Mouse (Mus musculus): ENCODE results near the gene Dnmt3a. TPM values are rescaled to one million over a fixed set of nuclear protein-coding genes. Genes with fewer than 3 reads are reported as not detected.

Gene Dnmt3a
- total RNA-seq, 2 experiments from 2014 or later: 75.4 to 79.8 TPM

DNA sequence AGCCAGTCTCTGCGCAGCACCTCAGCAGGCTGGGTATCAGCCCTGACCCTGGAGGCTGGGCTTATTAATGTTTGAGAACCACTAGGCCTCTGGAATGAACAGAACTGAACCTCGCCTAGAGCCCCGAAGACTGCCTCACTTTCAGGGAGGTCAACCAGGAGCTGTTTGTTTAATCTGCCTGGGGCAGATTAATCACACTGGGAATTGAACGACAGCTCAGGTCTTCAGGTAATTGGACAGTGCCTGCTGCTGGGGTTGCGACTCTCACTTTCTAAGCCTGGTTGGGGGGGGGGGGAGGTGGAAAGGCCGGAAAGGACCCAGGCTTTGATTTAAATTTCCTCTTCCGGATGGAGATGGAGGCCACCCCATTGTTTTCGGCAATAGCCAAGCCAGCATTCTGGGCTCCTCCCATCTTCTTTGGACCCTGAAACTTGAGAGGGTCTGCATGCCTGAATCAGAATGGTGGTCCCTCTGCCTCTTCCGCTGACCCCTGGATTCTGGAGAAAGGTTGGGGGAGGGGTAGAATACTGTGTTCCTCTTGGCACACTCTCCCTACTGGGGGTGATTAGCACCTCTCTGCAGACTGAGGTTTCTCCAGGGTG lies 79.2 kb downstream of the Dnmt3a start:
- DNase-seq: no peak

DNA sequence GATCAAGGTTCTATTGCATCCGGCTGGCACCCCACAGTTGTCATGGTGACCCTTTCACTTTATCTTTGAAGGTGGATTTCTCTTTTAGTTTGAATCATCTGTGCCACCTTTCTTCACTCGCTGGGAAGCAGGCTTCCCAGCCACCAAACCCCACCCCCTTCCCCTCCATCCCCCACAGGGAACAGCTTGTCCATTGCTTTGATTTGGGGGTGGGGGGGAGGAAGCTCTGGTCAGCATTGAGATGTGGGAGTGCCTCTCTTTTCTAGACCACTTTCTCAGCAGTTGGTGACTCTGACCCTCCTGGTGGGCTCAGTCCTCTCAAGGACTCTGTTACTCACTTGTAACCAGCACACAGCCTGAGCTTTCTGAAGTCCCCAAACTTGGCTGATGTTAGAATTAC lies 80.8 kb downstream of the Dnmt3a start:
- no peak for DNase-seq

DNA sequence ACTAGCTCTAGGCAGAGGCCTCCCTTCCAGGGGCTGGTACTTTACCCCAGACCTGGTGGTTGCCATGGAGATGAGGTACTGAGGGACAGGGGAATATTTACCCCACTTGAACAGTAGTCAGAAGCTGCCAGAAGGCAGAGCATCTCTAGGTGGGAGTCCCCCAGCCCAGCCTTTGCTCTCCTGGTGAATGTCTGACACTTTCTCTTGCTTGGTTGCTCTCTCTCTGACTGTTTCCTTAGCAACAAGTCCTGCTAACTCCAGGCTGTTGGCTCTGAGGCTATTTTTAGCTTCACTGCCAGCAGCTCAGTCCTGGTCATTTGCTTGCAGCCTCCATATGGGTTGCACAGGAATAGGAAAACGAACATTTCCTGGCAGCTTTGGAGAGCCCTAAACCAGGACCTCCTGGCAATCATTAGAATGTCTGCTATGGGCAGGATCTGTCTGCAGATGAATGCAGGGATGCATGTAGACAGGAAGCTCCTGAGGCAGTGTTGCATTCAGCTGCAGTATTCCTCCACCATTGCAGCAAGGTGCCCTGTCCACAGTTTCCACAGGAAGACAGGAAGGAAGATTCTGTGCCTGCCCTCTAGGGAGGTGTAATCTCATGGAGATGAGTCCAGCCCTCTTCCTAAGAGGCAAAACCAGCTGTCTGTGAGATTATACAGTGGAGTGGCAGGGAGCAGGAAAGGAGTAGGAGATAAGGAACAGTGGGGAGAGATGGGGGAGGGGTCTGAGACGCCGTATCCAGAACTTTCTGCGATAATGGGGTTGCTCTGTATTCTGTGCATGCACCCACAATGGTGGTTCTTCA lies 81.9 kb downstream of the Dnmt3a start:
- DNase-seq: peak; percentile 54 to 63

GRCm38 (mm10) chr12:3889875-3890635 lies 84.2 kb downstream of the Dnmt3a start:
- no peak for DNase-seq

DNA sequence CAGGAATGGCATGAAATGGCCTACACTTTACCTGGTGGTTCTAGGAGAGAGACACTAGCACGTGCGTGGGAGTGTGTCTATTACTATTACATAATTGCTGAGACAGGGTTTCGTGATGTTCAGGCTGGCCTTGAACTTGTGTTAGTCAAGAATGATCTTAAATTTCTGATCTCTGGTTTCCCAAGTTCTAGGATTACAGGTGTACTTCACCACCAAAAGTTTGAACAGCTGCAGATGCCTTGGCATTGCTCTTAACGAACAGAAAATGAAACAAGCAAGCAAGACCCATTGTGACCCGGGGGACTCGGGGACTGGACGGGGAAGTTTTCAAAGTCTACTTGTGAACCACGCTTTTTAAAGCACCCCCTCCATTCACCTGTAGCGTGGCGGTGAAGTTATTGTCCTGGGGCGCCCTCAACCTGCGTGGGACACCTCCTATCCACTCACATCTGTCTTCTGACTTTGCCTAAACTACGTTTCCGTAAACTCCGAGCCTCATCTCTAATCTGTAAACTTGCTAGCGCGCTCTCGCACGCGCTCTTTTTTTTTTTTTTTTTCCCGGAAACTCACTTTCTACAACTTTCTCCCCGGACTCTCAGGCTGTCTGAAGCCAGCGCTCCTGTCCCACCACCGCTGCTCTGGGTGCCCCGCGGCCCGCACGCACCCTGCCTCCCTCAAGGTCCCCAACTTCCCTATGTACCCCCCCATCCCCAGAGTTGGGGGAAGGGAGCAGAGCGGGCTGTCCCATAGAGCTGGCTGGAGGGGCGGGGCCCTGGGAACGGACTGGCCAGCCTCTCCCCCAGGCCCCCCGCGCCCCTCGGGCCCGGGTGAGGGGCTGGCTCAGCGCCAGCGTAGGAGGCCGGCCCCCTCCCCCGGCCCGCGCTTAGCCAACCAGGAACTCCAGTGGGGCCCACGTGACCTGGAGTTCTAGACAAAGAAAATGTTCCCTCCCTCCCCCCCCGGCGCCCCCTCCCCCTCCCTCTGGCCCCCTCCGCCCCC lies 85.2 kb downstream of the Dnmt3a start:
- no peak for DNase-seq

DNA sequence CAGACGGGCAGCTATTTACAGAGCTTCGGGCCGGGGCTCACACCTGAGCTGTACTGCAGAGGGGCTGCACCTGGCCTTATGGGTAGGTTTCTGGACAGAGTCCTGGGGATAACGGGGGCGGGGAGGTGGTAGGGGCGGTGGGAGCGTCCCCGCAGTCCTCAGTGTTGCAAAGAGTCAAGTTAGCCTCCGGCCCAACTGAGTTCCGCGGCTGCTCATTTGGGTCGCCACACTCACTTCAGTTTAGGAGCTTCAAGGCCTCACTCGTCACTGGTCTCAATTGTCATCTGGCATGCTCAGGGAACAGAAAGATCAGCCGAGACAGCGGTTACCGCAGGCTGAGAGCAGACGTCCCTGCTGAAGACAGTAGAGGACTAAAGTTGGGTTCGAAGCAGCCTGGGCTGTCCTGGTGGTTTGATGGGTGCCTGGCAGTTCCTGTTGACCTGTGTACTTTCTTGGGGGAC lies 86.0 kb downstream of the Dnmt3a start:
- no peak for DNase-seq

- DNase-seq: no peak
These were observed 86.6 kb downstream of the Dnmt3a start for GRCm38 (mm10) chr12:3892240-3893059.

DNA sequence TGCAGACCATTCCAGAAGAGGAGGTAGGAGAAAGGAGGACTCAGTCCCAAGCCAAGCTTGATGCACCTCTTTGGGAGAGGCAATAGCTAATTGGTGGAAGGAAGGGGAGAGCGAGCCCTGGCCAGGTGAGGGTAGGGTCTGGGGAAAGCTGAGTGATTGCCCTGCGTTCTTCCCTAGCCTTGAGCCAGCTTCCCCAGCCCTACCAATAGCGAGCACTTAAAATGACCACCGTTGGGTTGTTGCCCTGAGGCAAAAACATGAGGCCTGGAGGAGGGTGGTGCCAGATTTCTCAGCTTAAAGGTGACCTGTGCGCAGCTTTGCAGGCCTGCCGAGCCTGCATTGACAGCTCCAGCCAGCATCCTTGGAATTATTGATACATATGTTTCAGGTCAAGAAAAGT lies 87.5 kb downstream of the Dnmt3a start:
- DNase-seq: no peak

GRCm38 (mm10) chr12:3894525-3894924 lies 88.7 kb downstream of the Dnmt3a start:
- DNase-seq: no peak

DNA sequence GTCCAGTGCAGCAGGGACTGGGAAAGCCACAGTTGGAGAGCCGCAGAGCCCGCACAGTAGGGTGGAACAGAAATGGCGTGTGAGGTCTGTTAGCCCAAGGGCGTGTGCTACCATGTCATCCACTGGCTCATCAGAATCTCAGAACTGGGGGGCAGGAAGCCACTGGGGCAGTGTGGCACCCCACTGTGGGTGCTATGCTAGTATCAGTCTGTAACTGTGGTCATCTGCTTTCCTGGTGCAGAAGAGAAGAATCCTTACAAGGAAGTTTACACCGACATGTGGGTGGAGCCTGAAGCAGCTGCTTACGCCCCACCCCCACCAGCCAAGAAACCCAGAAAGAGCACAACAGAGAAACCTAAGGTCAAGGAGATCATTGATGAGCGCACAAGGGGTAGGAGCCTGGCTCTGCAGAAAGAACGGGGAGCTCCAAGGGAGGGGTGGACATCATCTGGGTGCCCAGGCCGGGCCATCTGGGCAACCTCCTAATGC lies 91.3 kb downstream of the Dnmt3a start:
- DNase-seq: no peak

DNA sequence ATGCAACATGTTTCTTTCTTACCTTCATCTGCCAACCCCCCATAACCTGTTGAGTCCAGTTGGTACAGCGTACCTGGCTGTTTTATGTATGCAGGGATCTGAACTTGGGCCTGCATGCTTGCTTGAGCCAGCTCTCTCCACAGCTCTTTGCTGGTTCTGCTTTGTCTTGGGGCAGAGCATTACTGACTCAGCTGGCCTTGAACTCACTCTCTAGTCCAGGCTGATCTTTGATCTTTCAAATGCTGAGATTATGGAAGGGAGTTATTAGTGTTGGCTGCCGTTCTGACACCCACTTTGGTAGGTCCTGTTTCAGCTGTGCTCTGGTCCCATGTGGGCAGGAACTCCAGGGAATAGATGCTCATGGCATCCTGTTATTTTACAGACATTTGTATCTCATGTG lies 93.0 kb downstream of the Dnmt3a start:
- DNase-seq: no peak

DNA sequence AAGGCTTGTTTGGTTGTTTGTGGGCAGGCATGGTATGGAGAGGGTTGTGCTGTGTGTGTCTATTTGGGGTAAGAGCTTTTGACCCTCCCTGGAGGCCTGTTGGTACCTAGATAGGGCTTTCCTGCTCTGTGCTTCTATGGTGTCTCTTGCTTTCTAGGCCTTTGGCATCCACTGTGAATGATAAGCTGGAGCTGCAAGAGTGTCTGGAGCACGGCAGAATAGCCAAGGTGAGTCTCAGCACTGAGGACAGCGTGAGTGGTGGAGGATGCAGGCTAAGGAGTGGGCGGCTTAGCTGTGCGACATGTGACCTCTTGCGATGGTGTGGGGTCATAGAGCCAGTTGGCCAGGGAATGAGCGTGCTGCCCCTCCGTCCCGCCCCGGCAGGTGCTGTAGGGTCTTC lies 99.6 kb downstream of the Dnmt3a start:
- no peak for DNase-seq

- no peak for DNase-seq
These were observed 100.5 kb downstream of the Dnmt3a start for GRCm38 (mm10) chr12:3906308-3906707.

GRCm38 (mm10) chr12:3907008-3907407 lies 101.2 kb downstream of the Dnmt3a start:
- no peak for DNase-seq

DNA sequence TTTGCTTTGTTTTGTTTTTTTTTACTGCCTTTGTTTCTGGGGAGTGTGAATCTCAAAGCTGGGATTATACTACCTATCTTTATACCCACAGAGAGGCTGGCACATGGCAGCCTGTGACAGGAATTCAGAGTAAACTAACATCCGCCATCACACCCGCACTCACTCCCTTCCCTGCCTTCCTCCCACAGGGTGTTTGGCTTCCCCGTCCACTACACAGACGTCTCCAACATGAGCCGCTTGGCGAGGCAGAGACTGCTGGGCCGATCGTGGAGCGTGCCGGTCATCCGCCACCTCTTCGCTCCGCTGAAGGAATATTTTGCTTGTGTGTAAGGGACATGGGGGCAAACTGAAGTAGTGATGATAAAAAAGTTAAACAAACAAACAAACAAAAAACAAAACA lies 101.6 kb downstream of the Dnmt3a start:
- no peak for DNase-seq

DNA sequence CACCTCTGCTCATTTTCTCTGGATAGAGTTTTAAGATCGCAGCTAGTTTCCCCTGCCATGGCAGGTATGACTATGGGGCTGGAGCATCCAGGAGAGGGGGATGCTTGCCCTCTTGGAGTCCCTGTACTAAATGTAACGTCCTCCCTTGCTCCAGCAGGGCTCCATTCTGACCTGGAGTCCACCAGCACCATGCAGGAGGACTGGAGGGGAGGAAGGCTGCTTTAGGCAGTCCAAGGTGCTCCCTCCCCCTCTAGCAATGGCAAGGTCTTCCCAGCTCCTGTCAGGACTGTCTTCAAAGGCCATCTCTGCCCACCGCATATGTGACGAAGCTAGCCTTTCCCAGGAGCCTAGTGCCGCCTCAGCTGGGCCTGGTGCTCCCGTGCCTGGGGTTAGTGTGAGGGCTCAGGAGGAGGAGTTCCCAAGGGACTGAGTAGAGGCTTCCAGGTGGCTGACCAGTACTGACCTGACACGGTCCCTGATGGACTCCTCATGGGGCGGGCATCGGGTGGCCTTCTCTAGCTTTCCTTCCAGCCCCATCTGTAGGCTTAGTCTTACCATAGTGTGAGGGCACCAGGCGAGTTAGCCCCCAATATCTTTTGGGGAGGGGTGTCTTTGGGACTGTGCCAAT lies 104.8 kb downstream of the Dnmt3a start:
- DNase-seq: no peak

DNA sequence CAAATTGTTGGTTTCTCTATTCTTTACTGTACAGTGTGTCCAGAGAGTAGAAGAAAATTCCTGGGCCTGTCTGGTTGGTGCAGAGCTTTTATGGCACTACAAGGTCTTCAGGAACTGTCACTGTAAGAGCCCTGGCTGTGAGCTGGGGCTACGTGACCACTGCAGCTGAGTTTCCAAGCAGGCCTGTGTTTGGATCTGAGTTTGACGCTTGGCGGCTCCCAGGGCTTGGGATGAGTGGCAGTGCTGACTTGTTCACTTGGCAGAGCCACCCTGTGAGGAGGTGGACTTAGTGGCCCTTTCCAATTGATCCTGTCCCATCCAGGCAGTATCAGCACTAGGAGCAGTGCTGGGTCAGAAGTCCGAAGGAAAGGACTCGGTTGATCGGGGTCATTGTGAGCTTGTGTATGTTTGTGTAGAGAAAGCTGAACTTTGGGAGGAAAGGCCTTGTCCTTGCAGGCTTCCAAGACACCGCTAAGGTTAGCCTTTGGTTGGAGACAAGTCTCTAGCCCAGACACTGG lies 106.1 kb downstream of the Dnmt3a start:
- DNase-seq: no peak

DNA sequence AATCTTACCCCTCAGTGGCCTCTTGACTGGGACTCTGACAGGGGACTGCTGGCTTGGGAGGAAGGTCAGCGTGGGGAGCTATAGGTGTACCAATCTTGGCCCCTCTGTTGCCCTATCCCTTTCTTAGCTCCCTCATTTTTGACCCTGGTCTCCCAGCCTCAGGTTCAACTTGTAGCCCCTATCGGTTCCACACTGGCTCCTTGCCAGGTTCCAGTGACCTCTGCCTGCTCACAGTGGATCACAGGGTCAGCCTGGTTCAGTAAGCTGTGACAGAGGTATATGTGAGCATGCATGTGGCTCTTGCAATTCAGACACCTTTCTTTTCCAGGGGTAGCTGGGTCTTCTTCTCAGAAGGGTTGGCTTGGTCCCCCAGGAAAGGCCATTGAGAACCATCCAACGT lies 110.0 kb downstream of the Dnmt3a start:
- no peak for DNase-seq

DNA sequence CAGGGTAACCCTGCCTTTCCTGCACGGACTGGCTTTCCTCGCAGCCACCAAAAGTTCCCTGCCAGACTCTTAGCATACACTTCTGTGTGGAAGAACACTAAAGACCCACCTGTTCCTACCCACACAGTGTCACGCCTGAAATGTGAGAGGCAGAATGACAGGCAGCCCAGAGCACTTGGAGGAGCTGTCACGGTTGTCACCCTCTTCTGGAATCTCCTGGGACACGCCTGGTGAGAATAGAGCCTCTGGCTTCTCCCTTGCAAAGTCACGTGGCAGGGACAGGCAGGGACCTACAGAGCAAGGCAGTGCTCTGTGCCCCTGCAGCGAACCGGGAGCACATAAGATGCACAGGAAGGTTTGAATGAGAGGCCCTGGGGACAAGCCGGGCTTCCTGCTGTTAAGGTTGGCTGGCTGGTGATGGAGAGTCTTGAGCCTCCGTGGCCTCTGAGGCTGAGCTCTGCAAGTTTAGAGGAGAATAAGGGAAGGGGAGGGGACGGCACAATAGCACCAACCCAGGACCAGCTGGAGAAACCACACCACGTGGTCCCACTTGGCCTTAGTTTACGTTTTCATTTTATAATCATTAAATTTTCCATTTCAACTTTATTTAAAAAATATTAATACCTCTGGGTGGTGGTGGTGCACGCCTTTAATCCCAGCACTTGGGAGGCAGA lies 112.0 kb downstream of the Dnmt3a start:
- no peak for DNase-seq

DNA sequence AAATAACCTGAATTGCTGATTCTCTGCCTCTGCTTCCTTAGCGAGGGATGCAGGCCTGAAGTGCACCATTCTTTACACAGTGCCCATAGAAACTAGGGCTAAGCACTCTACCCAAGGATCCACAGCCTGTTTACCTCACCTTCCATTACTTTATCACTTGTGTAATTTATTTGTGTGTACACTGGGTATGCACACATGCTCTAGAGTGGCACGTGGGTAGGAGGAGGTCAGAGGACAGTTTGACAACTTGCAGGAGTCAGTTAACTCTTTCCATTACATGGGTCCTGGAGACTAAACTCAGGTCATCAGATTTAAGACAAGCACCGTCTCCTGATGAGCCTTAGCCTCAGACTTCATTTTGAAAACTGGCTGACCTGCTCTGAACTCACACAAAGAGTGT lies 112.8 kb downstream of the Dnmt3a start:
- DNase-seq: no peak

Measured in layer of hippocampus, postnatal 36 days (tissue).